Mouse (Mus musculus): ENCODE data around the gene Anln. TPM values are rescaled to one million over a fixed set of nuclear protein-coding genes. Genes with fewer than 3 reads are reported as not detected.

The Anln gene
- polyA plus RNA-seq, 2 experiments: 20.1 to 27.0 TPM

DNA sequence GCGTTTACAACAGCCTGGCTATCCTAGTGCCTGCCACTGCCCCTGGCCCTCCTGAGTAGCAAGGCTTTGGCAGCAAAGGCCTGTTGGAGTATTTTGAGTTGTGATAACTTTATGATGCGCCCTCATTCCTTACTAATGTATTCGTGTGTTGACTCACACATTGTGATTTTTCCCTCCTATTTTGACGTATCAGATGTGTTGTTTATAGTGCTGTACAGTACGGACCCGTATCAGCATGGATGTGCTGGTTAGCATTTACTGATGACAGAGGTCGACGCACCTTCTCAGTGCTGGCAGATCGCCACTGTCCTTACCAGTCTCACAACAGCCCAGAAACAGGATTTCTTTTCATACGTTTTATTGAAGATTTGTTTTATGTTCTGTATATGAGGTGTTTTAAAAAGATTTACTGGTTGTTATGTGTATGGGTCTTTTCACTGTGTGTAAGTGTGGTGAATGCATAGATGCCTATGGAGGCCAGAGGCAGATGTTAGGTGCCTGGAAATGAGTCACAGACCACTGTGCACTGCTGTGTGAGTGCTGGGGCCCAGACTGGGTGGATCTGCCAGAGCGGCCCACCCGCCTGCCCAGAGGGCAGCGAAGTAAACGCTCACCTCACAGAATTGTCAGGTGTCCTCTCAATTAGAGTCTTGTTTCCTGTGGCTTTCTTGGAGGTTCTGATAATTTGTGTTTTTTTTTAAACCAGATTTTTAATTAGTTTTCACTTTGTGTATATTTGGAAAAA is 39.9 kb upstream of the Anln start:
- no peak overlapping the region for H3K27ac ChIP-seq
- no peak overlapping the region; the same call in 1 of the 2 replicates for H3K9ac ChIP-seq (replicated peaks)
- H3K4me2 ChIP-seq (ENCODE audit: low read depth): no peak overlapping the region
- ATAC-seq (ENCODE audit: insufficient read depth): no peak
- TF ChIP-seq CTCF (IDR thresholded peaks at IDR 0.05; ENCODE audit: low read depth) (no peak), EP300 (IDR thresholded peaks at IDR 0.05; ENCODE audit: low read depth) (no peak)
- no peaks in the 10 kb centered on the region for H3K9me3 ChIP-seq (ENCODE audit: control insufficient read depth, low read length)
- H3K36me3 ChIP-seq (replicated peaks; ENCODE audit: control insufficient read depth, insufficient read depth, low read depth): no peaks in the 10 kb centered on the region
- WGBS (ENCODE audit: insufficient replicate concordance): 73% methylated on average over 14 of the region's 14 CpGs
- no peak for DNase-seq (ENCODE audit: low read depth in 3 of 3, low spot score in 3 of 3)
- H3K4me3 ChIP-seq (ENCODE audit: insufficient read depth in 1 of 2, low read depth in 2 of 2, low read length in 2 of 2): no peak overlapping the region
- H3K4me1 ChIP-seq (replicated peaks; ENCODE audit: control insufficient read depth in 2 of 2, insufficient read depth in 2 of 2, low read length in 1 of 2): peaks cover 3 to 9% of the 10 kb centered on the region in 2 experiments; a peak in 3 of 4 replicates
- H3K27me3 ChIP-seq (ENCODE audit: control insufficient read depth, insufficient read depth, low read length): no peaks in the 10 kb centered on the region

GRCm38 (mm10) chr9:22428028-22428665 is 39.2 kb upstream of the Anln start:
- Histone ChIP-seq H3K27me3 (ENCODE audit: control insufficient read depth, insufficient read depth, low read length) (no peaks in the 10 kb centered on the region), H3K4me1 (replicated peaks; ENCODE audit: control insufficient read depth in 2 of 2, insufficient read depth in 2 of 2, low read length in 1 of 2) (peaks cover 3 to 9% of the 10 kb centered on the region in 2 experiments; a peak in 3 of 4 replicates), H3K4me2 (ENCODE audit: low read depth) (no peak overlapping the region), H3K4me3 (ENCODE audit: insufficient read depth in 1 of 2, low read depth in 2 of 2, low read length in 2 of 2) (no peak overlapping the region), H3K9me3 (ENCODE audit: control insufficient read depth, low read length) (no peaks in the 10 kb centered on the region), H3K36me3 (replicated peaks; ENCODE audit: control insufficient read depth, insufficient read depth, low read depth) (no peaks in the 10 kb centered on the region), H3K9ac (replicated peaks) (no peak overlapping the region; the same call in 1 of the 2 replicates), H3K27ac (no peak overlapping the region)
- DNase-seq (ENCODE audit: low read depth in 3 of 3, low spot score in 3 of 3) (no peak), ATAC-seq (ENCODE audit: insufficient read depth) (no peak)
- 45% methylated on average over 3 of the region's 4 CpGs for WGBS (ENCODE audit: insufficient replicate concordance)
- TF ChIP-seq EP300 (IDR thresholded peaks at IDR 0.05; ENCODE audit: low read depth) (no peak), CTCF (IDR thresholded peaks at IDR 0.05; ENCODE audit: low read depth) (no peak)

- H3K4me2 ChIP-seq (ENCODE audit: low read depth): no peak overlapping the region
- H3K36me3 ChIP-seq (replicated peaks; ENCODE audit: control insufficient read depth, insufficient read depth, low read depth): no peaks in the 10 kb centered on the region
- DNase-seq (ENCODE audit: low read depth in 3 of 3, low spot score in 3 of 3): no peak
- no peak overlapping the region for H3K27ac ChIP-seq
- TF ChIP-seq EP300 (IDR thresholded peaks at IDR 0.05; ENCODE audit: low read depth): no peak
- TF ChIP-seq CTCF (IDR thresholded peaks at IDR 0.05; ENCODE audit: low read depth): no peak
- H3K4me1 ChIP-seq (replicated peaks; ENCODE audit: control insufficient read depth in 2 of 2, insufficient read depth in 2 of 2, low read length in 1 of 2): peaks cover 3 to 8% of the 10 kb centered on the region in 2 experiments; a peak in 3 of 4 replicates
- no peak overlapping the region for H3K9ac ChIP-seq (replicated peaks)
- 72% methylated on average over 4 of the region's 4 CpGs for WGBS (ENCODE audit: insufficient replicate concordance)
- H3K9me3 ChIP-seq (ENCODE audit: control insufficient read depth, low read length): no peaks in the 10 kb centered on the region
- H3K27me3 ChIP-seq (ENCODE audit: control insufficient read depth, insufficient read depth, low read length): no peaks in the 10 kb centered on the region
- H3K4me3 ChIP-seq (ENCODE audit: insufficient read depth in 1 of 2, low read depth in 2 of 2, low read length in 2 of 2): no peak overlapping the region
- no peak for ATAC-seq (ENCODE audit: insufficient read depth)
Measured at GRCm38 (mm10) chr9:22424719-22425118, 35.7 kb upstream of the Anln start.

DNA sequence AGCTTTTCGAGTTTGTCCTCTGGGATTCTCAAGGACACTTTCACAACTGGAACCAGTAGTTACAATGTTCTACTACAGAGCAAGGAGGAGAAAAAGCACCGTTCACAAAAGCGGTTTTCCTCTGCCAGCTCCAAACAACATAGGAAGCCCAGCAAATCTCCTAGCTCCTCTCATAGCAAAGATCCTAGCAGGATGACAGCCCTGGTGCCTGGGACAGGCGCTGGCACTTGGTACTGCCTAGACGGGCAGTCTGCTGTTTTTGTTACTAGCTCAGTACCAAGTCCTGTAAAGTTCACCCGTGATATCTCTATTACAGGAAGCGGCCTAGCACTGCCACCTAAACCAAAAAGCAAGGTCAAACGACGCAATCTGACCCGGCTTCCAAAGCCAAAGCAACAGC is 35.2 kb upstream of the Anln start:
- Histone ChIP-seq H3K27me3 (ENCODE audit: control insufficient read depth, insufficient read depth, low read length) (no peaks in the 10 kb centered on the region), H3K9ac (replicated peaks) (no peak overlapping the region), H3K27ac (no peak overlapping the region), H3K36me3 (replicated peaks; ENCODE audit: control insufficient read depth, insufficient read depth, low read depth) (no peaks in the 10 kb centered on the region), H3K9me3 (ENCODE audit: control insufficient read depth, low read length) (no peaks in the 10 kb centered on the region), H3K4me3 (ENCODE audit: insufficient read depth in 1 of 2, low read depth in 2 of 2, low read length in 2 of 2) (no peak overlapping the region), H3K4me2 (ENCODE audit: low read depth) (no peak overlapping the region), H3K4me1 (replicated peaks; ENCODE audit: control insufficient read depth in 2 of 2, insufficient read depth in 2 of 2, low read length in 1 of 2) (peaks cover 3 to 9% of the 10 kb centered on the region in 2 experiments; a peak in 2 of 4 replicates)
- DNase-seq (ENCODE audit: low read depth in 3 of 3, low spot score in 3 of 3) (no peak), ATAC-seq (ENCODE audit: insufficient read depth) (no peak)
- 58% methylated on average over 10 of the region's 10 CpGs for WGBS (ENCODE audit: insufficient replicate concordance)
- TF ChIP-seq EP300 (IDR thresholded peaks at IDR 0.05; ENCODE audit: low read depth) (no peak), CTCF (IDR thresholded peaks at IDR 0.05; ENCODE audit: low read depth) (no peak)

- TF ChIP-seq CTCF (IDR thresholded peaks at IDR 0.05; ENCODE audit: low read depth) (no peak), EP300 (IDR thresholded peaks at IDR 0.05; ENCODE audit: low read depth) (no peak)
Measured at GRCm38 (mm10) chr9:22423507-22423906, 34.5 kb upstream of the Anln start.

More at GRCm38 (mm10) chr9:22423507-22423906, 34.5 kb upstream of the Anln start:
- Histone ChIP-seq H3K9ac (replicated peaks) (no peak overlapping the region), H3K4me1 (replicated peaks; ENCODE audit: control insufficient read depth in 2 of 2, insufficient read depth in 2 of 2, low read length in 1 of 2) (peaks cover 2 to 9% of the 10 kb centered on the region in 2 experiments; a peak in 2 of 4 replicates), H3K27me3 (ENCODE audit: control insufficient read depth, insufficient read depth, low read length) (no peaks in the 10 kb centered on the region), H3K9me3 (ENCODE audit: control insufficient read depth, low read length) (no peaks in the 10 kb centered on the region), H3K4me3 (ENCODE audit: insufficient read depth in 1 of 2, low read depth in 2 of 2, low read length in 2 of 2) (no peak overlapping the region), H3K27ac (no peak overlapping the region), H3K4me2 (ENCODE audit: low read depth) (no peak overlapping the region), H3K36me3 (replicated peaks; ENCODE audit: control insufficient read depth, insufficient read depth, low read depth) (no peaks in the 10 kb centered on the region)
- DNase-seq (ENCODE audit: low read depth in 3 of 3, low spot score in 3 of 3) (no peak), ATAC-seq (ENCODE audit: insufficient read depth) (no peak)
- 56% methylated on average over 1 of the region's 1 CpGs for WGBS (ENCODE audit: insufficient replicate concordance)

Data from liver, embryonic 14.5 days (tissue).